Mouse (Mus musculus): ENCODE data around the gene Crhbp. TPM values are rescaled to one million over a fixed set of nuclear protein-coding genes. Genes with fewer than 3 reads are reported as not detected.

The Crhbp gene
- total RNA-seq, 1 experiment = 0.49 TPM

GRCm38 (mm10) chr13:95481428-95481827, 36.7 kb upstream of the Crhbp start:
- H3K4me3 ChIP-seq (ENCODE audit: insufficient read depth in 1 of 2, low read depth in 1 of 2, low read length in 2 of 2, poor library complexity in 1 of 2, severe bottlenecking in 1 of 2) = no peak overlapping the region
- DNase-seq (ENCODE audit: low read depth, low spot score) = peak; percentile 68
- no peak overlapping the region for H3K9ac ChIP-seq (ENCODE audit: insufficient read depth, low read depth, low read length, poor library complexity, severe bottlenecking)
- H3K36me3 ChIP-seq (ENCODE audit: control insufficient read depth, insufficient read depth, low read length, poor library complexity, severe bottlenecking) = no peaks in the 10 kb centered on the region
- no peaks in the 10 kb centered on the region for H3K9me3 ChIP-seq (ENCODE audit: control insufficient read depth, insufficient read depth, low read depth, low read length)
- no peak overlapping the region for H3K27ac ChIP-seq (ENCODE audit: insufficient read depth, low read depth, low read length, poor library complexity, severe bottlenecking)
- in situ Hi-C loops (cut with MboI; ENCODE audit: low sequenced_read_pairs in 2 of 2, unreplicated experiment in 2 of 2) = loop anchor here in 1 of 2 experiments (5.0 kb wide), 1 partner anchor 94 kb away; no protein-coding TSS in a partner anchor
- H3K4me1 ChIP-seq (ENCODE audit: control insufficient read depth in 2 of 2, insufficient read depth in 2 of 2, low read length in 2 of 2, poor library complexity in 1 of 2) = no peaks in the 10 kb centered on the region
- TF ChIP-seq ZC3H11A (IDR thresholded peaks at IDR 0.05; ENCODE audit: borderline replicate concordance, low read depth, low read length) (peak; percentile 36; the same call in 1 of the 2 replicates), MAFK (IDR thresholded peaks at IDR 0.05; ENCODE audit: insufficient read depth, low read depth, low read length) (no peak), CHD2 (IDR thresholded peaks at IDR 0.05; ENCODE audit: low read depth, low read length) (no peak), HCFC1 (IDR thresholded peaks at IDR 0.05; ENCODE audit: borderline replicate concordance, insufficient read depth, low read length) (no peak), ZNF384 (IDR thresholded peaks at IDR 0.05; ENCODE audit: low read depth, low read length) (no peak)

GRCm38 (mm10) chr13:95478671-95479413, 34.1 kb upstream of the Crhbp start, which contains the start of gene S100z:
S100z (minus strand) TSS chr13:95478721.
- Histone ChIP-seq H3K9ac (ENCODE audit: insufficient read depth, low read depth, low read length, poor library complexity, severe bottlenecking) (no peak within 1 kb of the TSS), H3K27ac (ENCODE audit: insufficient read depth, low read depth, low read length, poor library complexity, severe bottlenecking) (no peak within 1 kb of the TSS), H3K36me3 (ENCODE audit: control insufficient read depth, insufficient read depth, low read length, poor library complexity, severe bottlenecking) (no peaks in the 10 kb centered on the region), H3K9me3 (ENCODE audit: control insufficient read depth, insufficient read depth, low read depth, low read length) (no peaks in the 10 kb centered on the region), H3K4me3 (ENCODE audit: insufficient read depth in 1 of 2, low read depth in 1 of 2, low read length in 2 of 2, poor library complexity in 1 of 2, severe bottlenecking in 1 of 2) (no peak within 1 kb of the TSS), H3K4me1 (ENCODE audit: control insufficient read depth in 2 of 2, insufficient read depth in 2 of 2, low read length in 2 of 2, poor library complexity in 1 of 2) (no peaks in the 10 kb centered on the region)
- in situ Hi-C loops (cut with MboI; ENCODE audit: low sequenced_read_pairs in 2 of 2, unreplicated experiment in 2 of 2) = no loop called here
- TF ChIP-seq ZNF384 (IDR thresholded peaks at IDR 0.05; ENCODE audit: low read depth, low read length) (no peak), CHD2 (IDR thresholded peaks at IDR 0.05; ENCODE audit: low read depth, low read length) (no peak), HCFC1 (IDR thresholded peaks at IDR 0.05; ENCODE audit: borderline replicate concordance, insufficient read depth, low read length) (no peak), MAFK (IDR thresholded peaks at IDR 0.05; ENCODE audit: insufficient read depth, low read depth, low read length) (no peak), ZC3H11A (IDR thresholded peaks at IDR 0.05; ENCODE audit: borderline replicate concordance, low read depth, low read length) (no peak)
- DNase-seq (ENCODE audit: low read depth, low spot score) = no peak

- H3K9me3 ChIP-seq (ENCODE audit: control insufficient read depth, insufficient read depth, low read depth, low read length) = no peaks in the 10 kb centered on the region
- no peak overlapping the region for H3K4me3 ChIP-seq (ENCODE audit: insufficient read depth in 1 of 2, low read depth in 1 of 2, low read length in 2 of 2, poor library complexity in 1 of 2, severe bottlenecking in 1 of 2)
- no peak for DNase-seq (ENCODE audit: low read depth, low spot score)
- TF ChIP-seq CHD2 (IDR thresholded peaks at IDR 0.05; ENCODE audit: low read depth, low read length) = no peak
- TF ChIP-seq ZC3H11A (IDR thresholded peaks at IDR 0.05; ENCODE audit: borderline replicate concordance, low read depth, low read length) = no peak
- TF ChIP-seq ZNF384 (IDR thresholded peaks at IDR 0.05; ENCODE audit: low read depth, low read length) = no peak
- TF ChIP-seq HCFC1 (IDR thresholded peaks at IDR 0.05; ENCODE audit: borderline replicate concordance, insufficient read depth, low read length) = no peak
- TF ChIP-seq MAFK (IDR thresholded peaks at IDR 0.05; ENCODE audit: insufficient read depth, low read depth, low read length) = no peak
- H3K4me1 ChIP-seq (ENCODE audit: control insufficient read depth in 2 of 2, insufficient read depth in 2 of 2, low read length in 2 of 2, poor library complexity in 1 of 2) = no peaks in the 10 kb centered on the region
- H3K9ac ChIP-seq (ENCODE audit: insufficient read depth, low read depth, low read length, poor library complexity, severe bottlenecking) = no peak overlapping the region
- in situ Hi-C loops (cut with MboI; ENCODE audit: low sequenced_read_pairs in 2 of 2, unreplicated experiment in 2 of 2) = no loop called here
- H3K36me3 ChIP-seq (ENCODE audit: control insufficient read depth, insufficient read depth, low read length, poor library complexity, severe bottlenecking) = no peaks in the 10 kb centered on the region
- no peak overlapping the region for H3K27ac ChIP-seq (ENCODE audit: insufficient read depth, low read depth, low read length, poor library complexity, severe bottlenecking)
These were observed 32.4 kb upstream of the Crhbp start for GRCm38 (mm10) chr13:95477173-95477572.

GRCm38 (mm10) chr13:95475124-95475523, 30.4 kb upstream of the Crhbp start:
- Histone ChIP-seq H3K27ac (ENCODE audit: insufficient read depth, low read depth, low read length, poor library complexity, severe bottlenecking) (no peak overlapping the region), H3K4me1 (ENCODE audit: control insufficient read depth in 2 of 2, insufficient read depth in 2 of 2, low read length in 2 of 2, poor library complexity in 1 of 2) (no peaks in the 10 kb centered on the region), H3K36me3 (ENCODE audit: control insufficient read depth, insufficient read depth, low read length, poor library complexity, severe bottlenecking) (no peaks in the 10 kb centered on the region), H3K4me3 (ENCODE audit: insufficient read depth in 1 of 2, low read depth in 1 of 2, low read length in 2 of 2, poor library complexity in 1 of 2, severe bottlenecking in 1 of 2) (no peak overlapping the region), H3K9ac (ENCODE audit: insufficient read depth, low read depth, low read length, poor library complexity, severe bottlenecking) (no peak overlapping the region), H3K9me3 (ENCODE audit: control insufficient read depth, insufficient read depth, low read depth, low read length) (no peaks in the 10 kb centered on the region)
- in situ Hi-C loops (cut with MboI; ENCODE audit: low sequenced_read_pairs in 2 of 2, unreplicated experiment in 2 of 2) = no loop called here
- DNase-seq (ENCODE audit: low read depth, low spot score) = no peak
- TF ChIP-seq ZNF384 (IDR thresholded peaks at IDR 0.05; ENCODE audit: low read depth, low read length) = no peak
- TF ChIP-seq ZC3H11A (IDR thresholded peaks at IDR 0.05; ENCODE audit: borderline replicate concordance, low read depth, low read length) = no peak
